Mouse (Mus musculus) B cell, adult 2 months (primary cell): ENCODE measurements at regions not wholly inside any gene's neighbourhood (a gene's known extent, or its start where the extent isn't known, plus 50 kb on each side); places are given as distances from the start of the nearest gene placed in this dataset.
"Not testable (repeated sequence)": the region's sequence is repeated elsewhere in the genome, so short reads cannot be mapped to it uniquely, and the experiment has no call there.

Source experiments
- DNase-seq, 2 experiments: peaks; one replicate each; pipeline ENCODE4 v3.0.0; 2022

DNA sequence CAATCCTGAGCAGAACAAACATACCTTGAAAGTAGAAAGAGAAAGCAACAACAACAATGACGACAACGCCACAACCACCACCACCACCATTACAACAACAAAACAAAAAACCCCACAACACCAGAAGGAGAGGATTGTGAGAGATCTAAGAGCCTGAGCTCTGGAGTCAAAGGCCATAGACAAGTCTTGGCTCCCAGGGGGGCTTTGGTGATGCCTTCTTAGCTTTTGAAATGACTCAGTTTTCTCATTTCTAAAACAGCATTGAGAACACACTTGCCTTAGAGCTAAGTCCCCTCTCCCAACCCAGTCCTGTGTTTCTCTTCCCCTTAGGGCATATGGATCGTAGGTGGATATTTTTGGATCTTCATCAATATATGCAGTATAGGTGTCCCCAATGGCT is 112.2 kb downstream of the Kif20b start:
- DNase-seq: no peak

DNA sequence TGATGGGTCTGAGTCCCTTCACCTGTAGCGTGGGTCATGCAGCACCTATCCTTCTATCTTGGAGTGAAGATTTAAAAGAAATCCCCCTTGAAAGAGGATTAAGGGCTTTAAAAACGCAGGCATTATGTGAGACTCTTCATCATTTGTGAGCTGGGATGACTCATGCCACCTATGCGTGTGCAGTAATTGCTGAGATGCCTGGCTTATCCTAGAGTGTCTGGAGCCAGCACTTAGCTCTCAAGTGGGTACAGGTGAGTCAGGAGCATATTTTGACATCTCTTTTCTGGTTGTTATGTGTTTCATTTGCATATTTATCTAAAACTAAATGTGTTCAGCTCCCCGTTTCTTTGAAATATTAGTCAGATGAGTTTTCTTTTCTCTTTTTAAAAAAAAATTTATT is 123.4 kb downstream of the Kif20b start:
- DNase-seq: no peak

DNA sequence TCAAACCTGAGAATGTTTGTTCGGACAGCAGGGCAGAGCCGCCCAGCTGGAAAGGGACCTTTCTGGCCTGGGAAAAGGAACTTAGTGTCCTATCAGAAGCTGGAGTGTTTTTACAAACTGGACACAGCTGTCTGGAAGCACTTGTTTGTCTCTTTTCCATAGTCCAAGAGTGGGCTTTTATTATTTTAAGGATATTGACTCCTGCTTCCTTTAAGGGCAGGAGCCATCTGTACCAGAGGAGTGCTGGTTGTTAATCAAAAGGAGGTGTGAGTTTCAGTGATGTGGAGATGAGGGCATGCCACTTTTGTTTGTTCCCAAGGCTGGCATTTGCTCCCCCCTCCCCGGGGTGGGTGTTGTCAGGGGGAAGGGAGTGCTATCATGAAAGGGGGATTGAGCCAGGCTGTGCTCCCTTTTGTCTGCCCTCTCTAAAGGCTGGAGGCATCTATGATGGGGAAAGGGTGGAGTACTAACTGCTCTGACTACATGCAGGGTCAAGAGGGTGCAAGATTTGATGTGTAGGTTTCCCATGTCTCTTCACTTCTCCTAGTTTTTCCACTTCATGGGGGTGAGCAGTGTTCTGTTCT is 144.3 kb downstream of the Kif20b start:
- DNase-seq: no peak

DNA sequence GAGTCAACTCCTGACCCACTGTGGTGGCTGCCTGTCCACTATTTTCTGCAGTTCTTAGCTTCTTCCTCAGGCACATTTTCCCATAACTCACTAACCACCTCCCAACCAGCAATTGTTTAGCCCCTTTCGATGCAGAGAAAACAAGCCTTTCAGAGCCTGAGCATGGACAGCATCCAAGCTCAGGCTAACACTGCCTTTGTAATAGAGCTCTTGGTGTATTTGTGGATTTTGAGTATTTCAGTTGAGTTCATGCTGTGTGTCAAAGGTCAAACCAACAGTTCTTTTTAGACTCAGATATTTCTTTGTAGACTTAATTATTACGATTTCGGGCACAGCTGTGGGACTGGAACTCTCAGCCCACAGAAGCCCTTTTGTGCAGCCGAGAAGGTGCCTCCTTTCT is 159.0 kb downstream of the Kif20b start:
- no peak for DNase-seq

DNA sequence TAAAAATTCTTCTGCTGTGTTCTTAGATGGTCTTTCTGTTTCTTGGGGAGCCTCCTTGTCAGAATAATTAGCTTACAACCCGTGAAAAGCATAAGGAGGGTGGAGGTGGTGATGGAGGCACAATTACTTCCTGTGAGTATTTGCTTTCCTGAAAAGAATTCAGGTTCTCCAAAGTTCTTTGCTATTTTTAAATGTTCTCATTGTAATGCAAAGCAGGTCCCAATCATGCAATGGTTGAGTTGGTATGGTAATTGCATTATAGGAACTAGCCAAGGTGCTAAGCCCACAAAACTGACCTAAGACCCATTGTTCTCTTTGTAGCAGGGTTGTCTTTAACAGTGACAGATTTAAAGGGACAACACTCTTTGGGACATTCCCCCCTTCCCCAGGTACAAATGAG is 179.1 kb downstream of the Kif20b start:
- DNase-seq: no peak

DNA sequence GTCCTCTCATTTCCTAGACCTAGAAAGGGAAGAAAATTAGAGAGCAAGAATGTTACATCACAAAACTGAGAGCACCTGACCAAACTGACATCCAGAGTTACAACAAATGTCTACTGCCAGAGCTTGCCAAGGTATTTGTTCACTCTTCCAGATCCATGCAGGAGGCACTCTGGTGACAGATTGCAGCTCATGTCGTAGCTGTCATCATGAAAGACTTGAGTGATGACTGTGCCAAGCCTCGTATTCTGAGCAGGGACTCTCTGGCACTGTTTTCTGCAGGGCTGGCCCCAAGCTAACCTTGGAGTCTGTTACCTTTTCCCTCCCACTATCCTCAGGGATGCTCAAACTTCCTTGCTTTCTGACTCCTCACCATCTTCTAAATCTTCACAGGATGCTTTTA is 192.2 kb downstream of the Kif20b start:
- DNase-seq: no peak

DNA sequence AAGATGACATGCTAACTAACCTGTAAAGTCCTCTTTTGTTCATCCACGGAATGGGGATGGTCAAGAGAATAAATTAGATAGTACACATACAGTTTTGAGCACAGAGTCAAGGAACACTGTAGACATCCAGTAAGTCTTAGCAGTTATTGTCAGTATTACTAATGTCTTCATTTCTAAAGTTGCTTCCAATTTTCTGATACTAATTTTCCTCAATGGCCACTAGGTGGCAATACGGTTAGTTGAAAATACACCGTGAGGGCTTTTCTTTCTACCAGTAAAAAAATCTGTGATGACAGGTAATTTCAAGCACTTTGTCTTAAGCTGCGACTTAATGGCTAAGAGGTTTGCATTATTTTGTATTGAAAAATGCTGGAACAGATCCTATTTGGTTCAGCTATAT is 203.1 kb downstream of the Kif20b start:
- no peak for DNase-seq

DNA sequence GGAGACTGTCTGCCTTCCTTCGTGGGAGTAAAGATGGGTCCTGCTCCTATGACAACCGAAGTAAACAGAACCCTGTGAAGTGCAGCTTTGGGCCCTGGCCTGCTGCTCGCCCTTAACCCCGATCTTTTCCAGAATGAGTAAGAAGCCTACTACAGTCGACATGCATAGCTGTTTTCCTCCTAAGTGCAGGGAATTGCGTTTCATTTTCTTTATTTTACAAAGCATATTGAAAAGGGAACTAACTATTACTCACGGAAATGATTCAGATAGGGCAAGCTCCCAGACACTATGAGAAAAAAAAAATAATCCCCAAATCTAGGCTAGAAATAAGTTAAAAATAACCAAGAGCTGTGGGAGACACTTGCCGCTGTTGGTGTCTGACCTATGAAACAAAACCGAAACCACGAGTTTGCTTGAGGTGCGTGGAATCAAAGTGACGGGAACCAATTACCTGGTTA is 204.5 kb downstream of the Kif20b start:
- DNase-seq: peak in 1 of 2 experiments; percentile 3

DNA sequence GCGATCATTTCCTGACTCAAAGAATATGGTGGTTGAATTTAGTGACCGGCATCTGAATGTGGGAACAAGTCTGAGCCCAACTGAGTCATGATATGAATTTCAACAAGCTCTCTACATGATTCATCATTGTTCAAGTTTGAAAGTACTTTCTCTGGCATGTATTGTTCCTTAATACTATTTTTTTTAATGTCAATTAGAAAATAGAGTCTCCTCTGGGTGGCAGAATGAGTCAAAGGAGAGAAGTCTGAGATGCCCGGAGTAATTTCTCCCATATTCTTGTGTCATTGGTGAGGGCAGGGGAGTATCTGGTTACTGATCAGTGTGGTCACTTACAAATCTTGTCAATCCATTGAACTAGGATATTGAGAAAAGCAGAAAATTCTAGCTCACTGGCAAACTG is 205.9 kb downstream of the Kif20b start:
- no peak for DNase-seq

DNA sequence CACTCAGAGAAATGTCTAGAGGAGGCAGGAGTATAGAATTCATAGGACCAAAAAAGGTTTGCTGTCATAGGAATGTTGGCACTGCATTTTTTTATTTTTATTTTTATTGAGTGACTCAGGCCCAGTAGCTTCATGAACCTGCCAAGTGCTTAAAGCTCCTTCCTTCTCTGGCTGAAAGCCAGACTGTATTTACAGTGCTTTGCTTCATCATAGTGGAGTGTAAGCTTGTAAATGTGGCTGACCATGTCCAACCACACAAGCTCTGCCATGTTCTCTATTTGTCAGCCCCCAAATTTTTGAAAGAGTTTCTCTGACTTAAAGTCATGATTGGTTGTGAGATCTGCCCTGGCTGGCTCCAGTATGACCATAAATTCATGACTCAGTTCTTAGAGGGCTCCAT is 221.0 kb downstream of the Kif20b start:
- no peak for DNase-seq

DNA sequence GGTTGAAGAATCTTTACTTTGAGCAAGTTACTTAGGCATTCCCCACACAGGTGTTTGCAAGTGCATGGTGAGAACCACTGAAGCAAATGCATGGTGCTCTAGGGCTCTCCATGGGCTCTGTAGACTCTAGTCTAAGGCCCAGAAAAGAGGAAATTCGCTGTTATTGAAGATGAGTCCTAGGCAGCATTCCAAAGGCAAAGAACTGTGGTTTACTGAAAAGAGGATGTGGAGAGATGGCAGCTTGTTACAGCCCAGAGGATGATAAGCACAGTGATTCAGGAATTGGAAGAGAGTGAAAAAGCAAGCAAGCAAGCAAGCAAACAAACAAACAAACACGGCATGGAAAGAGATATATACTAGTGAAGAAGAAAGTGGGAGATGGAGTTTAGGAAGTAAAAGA is 221.6 kb downstream of the Kif20b start:
- DNase-seq: no peak

DNA sequence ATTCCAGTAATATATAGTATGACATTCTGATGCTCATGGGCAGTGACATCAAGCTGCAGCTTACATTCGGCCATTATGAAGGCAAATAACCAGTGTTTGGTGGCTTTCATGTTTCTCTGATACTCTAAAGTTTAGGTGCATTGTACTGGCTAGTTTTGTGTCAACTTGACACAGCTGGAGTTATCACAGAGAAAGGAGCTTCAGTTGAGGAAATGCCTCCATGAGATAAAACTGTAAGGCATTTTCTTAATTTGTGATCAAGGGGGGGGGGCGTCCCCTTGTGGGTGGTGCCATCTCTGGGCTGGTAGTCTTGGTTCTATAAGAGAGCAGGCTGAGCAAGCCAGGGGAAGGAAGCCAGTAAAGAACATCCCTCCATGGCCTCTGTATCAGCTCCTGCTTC is 227.3 kb downstream of the Kif20b start:
- DNase-seq: not testable (repeated sequence)

DNA sequence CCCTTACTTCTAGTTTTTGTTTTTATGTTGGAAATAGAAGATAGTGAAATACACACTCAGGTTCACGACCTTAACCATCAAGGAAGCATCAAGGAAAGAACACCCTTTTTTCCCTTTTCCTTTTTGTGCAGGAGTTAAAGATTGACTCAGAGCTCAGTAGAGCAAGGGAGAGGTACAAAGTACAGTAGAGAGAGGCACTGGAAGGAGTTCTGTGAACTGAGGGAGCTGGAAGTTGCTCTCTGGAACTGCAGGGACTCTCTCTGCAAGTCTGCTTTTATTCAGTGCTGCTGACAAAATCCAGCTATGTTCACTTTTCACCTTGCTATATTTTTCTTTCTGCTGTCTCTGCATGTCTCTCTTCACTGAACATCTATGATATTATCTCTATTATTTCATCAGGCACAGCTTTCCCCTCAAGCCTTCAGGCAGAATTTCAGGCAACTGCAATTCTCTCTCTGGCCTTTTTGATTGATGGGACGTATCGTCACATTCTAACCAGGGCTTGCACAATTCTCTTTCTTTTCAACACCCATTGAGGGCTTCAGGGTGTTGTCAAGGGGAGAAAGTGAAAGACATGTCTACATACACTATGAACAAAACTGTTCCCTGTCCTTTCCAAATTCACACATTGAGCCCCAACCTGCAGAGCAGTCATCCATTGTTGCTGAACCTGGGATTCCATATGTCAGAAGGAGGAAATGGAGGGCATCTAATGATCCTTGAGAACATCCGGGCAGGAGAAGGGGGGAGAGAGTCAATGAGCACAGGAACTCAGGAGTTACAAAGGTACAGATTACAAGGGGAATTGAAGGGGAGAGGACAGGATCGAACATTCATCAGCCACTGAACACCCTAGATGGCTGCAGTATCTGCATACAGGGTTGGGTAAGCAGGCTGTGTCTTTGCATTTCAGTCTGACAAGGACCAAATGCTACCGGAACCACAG is 228.9 kb downstream of the Kif20b start:
- no peak for DNase-seq

DNA sequence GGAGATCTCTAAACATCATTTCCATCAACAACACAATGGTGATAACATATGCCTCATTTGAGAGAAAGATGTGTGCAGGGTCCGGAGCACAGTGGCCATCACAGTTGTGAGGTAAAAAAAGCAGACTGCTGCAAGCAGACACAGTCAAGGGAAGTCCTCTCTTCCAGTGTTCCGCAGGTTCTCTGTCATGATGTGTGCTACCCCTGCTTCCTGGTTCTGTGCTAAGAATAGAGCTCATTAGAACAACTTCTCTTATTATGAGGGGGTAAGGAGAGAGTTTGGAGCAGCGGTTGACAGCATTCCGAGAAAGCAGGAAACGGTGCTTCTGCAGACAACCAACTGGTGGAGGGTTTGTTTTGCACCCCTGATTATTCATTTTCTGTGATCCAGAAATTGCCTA is 229.7 kb downstream of the Kif20b start:
- no peak for DNase-seq

DNA sequence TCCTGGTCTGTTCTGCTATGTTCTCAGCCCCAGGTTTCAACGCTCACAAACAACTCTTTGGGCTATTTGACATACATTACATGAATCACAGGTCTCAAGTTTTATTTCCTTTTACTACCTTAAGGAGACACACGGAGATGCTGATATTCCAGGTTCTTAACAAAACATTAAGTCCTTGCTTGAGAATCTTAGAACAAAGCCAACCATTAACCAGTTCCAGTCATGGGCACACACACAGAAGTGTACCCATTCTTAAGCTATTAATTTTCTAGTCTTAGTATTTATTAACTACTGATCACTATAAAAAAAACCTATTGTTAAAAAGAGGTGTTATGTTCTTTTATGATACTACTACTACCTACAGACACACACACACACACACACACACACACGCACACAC is 235.7 kb downstream of the Kif20b start:
- no peak for DNase-seq

DNA sequence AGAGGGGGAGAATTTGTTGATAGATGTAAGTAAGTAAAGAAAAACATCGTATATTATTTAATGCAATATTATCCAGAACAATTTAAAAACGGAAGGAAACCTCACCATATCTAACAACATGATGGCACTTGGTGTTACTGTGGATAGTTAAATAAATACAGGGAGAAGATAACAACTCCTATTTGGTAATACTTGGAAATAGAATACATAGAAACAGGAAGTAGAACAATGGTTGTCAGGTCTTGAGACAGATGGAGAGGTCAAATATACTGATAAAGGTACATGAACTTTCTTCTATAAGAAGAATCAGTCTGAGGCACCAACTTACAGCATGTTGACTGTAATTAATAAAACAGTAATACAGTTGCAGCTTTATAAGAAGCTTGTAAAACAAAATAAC is 242.6 kb downstream of the Kif20b start:
- no peak for DNase-seq

DNA sequence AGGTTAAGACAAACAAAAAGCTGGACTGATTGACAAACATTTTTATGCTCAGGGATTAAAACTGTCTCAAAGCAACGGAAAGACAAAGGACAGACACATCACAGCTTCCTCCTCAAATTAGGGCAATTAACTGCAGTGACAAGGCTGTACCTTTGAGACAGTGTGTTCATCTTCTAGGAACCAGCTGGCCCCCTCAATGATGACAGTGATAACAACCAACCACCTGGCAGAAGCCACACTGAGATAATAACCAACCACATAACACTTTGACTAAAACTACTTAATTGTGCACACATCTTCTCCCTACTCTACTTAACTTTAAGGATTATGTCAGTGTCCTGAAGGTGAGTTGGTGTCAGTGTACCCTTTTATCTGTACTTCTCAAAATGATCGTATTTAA is 248.4 kb downstream of the Kif20b start:
- DNase-seq: no peak

DNA sequence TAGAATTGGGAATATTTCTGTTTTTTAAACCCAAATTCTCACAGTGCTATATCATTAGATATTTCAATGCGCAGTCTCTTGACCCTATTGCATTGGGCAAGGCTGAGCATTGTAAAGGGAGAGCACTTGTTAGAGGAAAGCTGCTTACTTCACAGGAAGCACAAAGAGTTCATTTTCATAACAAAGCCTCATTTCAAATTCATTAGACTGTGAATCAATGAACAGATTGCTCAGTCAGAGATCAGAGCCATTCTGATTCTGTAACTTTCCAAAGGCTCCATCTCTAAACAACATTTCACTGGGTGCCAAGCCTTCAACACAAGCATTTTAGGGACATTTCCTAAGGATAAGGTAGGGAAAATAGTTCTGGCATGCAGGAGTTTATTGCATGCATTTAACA is 257.9 kb downstream of the Kif20b start:
- DNase-seq: no peak

DNA sequence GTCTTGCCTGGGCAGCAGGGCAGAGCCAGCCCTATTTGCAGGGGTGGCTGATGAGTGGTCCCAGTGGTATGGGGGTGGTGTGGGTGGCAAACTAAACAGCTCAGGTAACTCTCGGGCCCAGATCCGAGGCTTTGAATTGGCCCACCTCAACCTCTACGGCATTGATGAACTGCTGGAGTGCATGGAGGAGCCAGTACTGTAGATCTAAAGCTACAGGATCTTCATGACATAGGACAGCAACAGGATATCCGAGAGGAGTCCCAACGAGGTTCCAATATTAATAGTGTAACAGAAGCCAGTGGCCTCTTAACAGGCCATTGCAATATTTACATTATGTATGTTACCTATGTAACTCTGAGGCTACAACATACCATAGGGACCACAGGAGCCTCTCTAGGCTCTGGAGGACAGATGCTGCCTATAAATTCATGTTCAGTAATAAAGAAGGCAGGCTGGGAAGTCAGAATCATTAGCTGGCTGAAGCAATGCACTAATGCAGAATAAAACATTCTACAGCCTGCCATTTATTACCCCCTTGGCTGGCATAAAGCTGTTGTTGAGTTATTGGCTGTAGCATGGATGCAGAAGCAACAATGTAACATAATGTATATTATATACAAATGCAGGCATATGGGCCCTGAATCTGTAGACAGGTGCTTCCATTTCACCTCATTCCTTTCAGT is 283.5 kb downstream of the Kif20b start:
- no peak for DNase-seq

DNA sequence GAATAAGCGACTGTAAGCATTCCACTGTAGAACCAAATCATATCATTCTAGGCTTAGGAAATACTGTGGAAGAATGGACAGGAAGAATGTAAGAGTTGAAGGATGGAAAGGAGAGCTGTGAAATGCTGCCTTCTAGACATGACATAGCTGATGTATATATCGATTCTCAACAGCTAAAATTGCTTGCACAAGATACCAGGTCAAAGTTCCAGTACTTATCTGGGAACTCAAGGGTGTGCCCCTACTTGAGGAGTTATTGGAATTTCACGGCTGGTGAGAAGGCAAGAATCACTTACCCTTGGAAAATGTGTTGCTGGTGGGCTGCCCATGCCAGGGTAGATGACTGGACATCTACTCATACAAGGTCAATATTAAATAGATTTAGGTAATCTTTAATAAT is 322.0 kb downstream of the Kif20b start:
- DNase-seq: no peak

DNA sequence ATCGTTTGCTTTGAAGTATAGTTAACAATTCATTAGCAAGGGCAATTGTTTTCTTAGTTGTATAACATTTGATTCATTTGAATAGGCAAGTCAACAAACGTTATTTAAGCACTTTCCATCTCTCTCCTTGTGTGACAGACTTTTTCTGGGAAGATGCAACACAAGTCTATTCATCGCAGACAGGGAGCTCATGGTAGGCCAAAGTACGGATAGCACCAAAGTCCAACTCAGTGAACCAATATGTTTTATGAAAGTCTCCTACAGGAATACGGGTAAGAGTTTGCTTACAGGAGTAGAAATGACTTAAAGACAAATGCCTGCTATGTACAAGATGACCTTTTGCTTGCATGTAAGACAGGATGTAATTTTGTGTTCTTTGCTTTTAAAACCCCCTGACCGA is 325.4 kb downstream of the Kif20b start:
- no peak for DNase-seq

DNA sequence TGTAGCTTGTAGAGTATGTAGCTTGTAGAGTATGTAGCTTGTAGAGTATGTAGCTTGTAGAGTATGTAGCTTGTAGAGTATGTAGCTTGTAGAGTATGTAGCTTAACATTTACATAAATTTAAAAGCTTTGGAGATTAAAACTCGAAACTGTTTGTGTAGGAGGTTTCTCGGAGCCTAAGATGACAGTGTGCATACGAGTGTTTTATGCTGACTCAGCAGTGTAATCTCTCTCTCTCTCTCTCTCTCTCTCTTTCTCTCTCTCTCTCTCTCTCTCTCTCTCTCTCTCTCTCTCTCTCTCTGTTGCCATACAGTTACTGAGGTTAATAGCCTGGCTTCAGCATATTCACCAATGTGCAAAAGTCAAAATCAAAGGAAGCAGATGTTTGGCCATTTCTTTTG is 336.5 kb downstream of the Kif20b start:
- not testable (repeated sequence) for DNase-seq

DNA sequence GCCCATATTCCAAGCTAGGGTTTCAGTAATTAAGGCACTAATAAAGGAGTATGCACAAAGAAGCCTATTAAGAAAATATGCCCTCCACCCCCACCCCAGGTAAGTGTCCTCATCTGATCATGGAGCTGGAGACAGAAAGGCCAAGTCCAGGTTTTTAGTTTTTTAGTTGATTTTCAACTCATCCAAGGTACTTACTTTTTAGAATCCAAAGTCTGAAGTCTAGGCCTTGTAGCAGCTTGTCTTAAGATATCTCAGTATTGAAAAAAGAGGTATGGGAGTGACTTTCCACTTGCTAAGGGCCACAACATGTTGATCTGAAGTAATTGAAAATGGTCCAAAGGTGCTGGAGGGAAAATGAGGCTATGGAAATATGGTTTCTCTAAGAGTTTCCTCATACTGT is 340.9 kb downstream of the Kif20b start:
- DNase-seq: no peak

DNA sequence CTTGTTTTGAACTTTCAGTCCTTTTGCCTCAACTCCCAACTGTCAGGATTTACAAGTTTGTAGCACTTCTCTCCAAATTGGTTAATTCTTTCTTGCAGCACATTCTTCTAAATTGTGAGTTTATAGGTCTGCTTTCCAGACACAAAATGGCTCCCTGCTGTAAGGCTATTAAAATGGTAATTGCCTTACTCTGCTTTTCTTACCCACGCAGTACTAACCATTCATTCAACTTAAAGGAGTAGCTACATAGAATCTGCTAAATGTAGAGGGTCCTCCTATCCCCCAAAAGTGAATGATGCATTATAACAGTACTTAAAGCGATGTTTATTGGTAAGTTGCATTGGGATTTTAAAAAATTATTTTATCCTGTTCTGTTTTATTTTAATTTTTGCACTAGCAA is 356.2 kb downstream of the Kif20b start:
- DNase-seq: no peak
